In genomic region chr10:83865929-83866328, GRCm38 (mm10) we compare ENCODE assay signal across 12 mouse cellular contexts.
A peak's percentile ranks its signal among the peaks of the same experiment; 100 is the strongest.
DNase-seq lines count a peak whose midpoint lies in the region; ATAC-seq and TF ChIP-seq lines count a peak whose summit lies in the region.
"Had no signal": no experiment of that assay in that cellular context is flagged by ENCODE, and none has a peak within 500 bp of the region (broad histone marks: within the 10 kb centered on the region; RNA-seq: fewer than 3 reads in every experiment).

No protein-coding gene starts in this region.

- peak; percentile 84; the same call in 1 of the 2 replicates for TF ChIP-seq EP300 in heart, adult 2 months (IDR thresholded peaks at IDR 0.05; ENCODE audit: insufficient read depth, low read depth, low read length)

- no peaks in the 10 kb centered on the region for H3K27me3 ChIP-seq in kidney, adult 2 months (replicated peaks; ENCODE audit: control insufficient read depth, insufficient read depth, low read length)
- no peaks in the 10 kb centered on the region for H3K27me3 ChIP-seq in heart, adult 2 months (ENCODE audit: control insufficient read depth, insufficient read depth, low read length)
- H3K27me3 ChIP-seq in heart, embryonic 16.5 days (ENCODE audit: control insufficient read depth, insufficient read depth, low read length), result no peaks in the 10 kb centered on the region
- H3K27me3 ChIP-seq in intestine, embryonic 16.5 days (replicated peaks; ENCODE audit: control insufficient read depth, insufficient read depth, low read length), result no peaks in the 10 kb centered on the region
- H3K27me3 ChIP-seq: neural tube, embryonic 13.5 days had no signal

- H3K4me2 ChIP-seq in heart, embryonic 16.5 days (ENCODE audit: low read depth, low read length), result no peak overlapping the region
- H3K4me2 ChIP-seq in intestine, embryonic 16.5 days (ENCODE audit: low read depth, low read length), result no peak overlapping the region
- H3K4me2 ChIP-seq: neural tube, embryonic 13.5 days had no signal

- H3K4me3 ChIP-seq in kidney, adult 2 months (ENCODE audit: insufficient read depth, low read depth, low read length), result no peak overlapping the region
- H3K4me3 ChIP-seq in heart, adult 2 months, result no peak overlapping the region
- no peak overlapping the region for H3K4me3 ChIP-seq in heart, embryonic 16.5 days (ENCODE audit: low read length)
- H3K4me3 ChIP-seq in intestine, embryonic 16.5 days (ENCODE audit: low read length), result no peak overlapping the region
- H3K4me3 ChIP-seq: erythroblast, embryonic 14.5 days; neural tube, embryonic 13.5 days had no signal

- no peak for TF ChIP-seq POLR2A in kidney, adult 2 months (IDR thresholded peaks at IDR 0.05; ENCODE audit: low read depth, low read length)
- TF ChIP-seq POLR2A in heart, adult 2 months (IDR thresholded peaks at IDR 0.05; ENCODE audit: insufficient read depth, low read depth, low read length), result no peak

- intact Hi-C loops in heart, adult 2 months (cut with DNase I), result no loop called here

- peak; percentile 64 for DNase-seq in kidney, adult 2 months
- no peak for DNase-seq in kidney, postnatal 4 days
- DNase-seq in heart, adult 2 months, result peak in 1 of 2 experiments; percentile 63
- DNase-seq in lung, postnatal 10 days, result peak; percentile 51
- DNase-seq in natural killer cell, adult 2 months (ENCODE audit: low spot score in 2 of 2), result no peak
- DNase-seq: adrenal gland, adult 8-10 months; cerebellum, postnatal 25 days had no signal

- peaks cover 4% of the 10 kb centered on the region; the same call in 1 of the 2 replicates for H3K9me3 ChIP-seq in heart, embryonic 16.5 days (replicated peaks; ENCODE audit: control insufficient read depth, low read length)
- no peaks in the 10 kb centered on the region for H3K9me3 ChIP-seq in intestine, embryonic 16.5 days (ENCODE audit: control insufficient read depth, low read length)

- H3K36me3 ChIP-seq in kidney, adult 2 months (ENCODE audit: control insufficient read depth, insufficient read depth, low read length), result no peaks in the 10 kb centered on the region
- no peaks in the 10 kb centered on the region for H3K36me3 ChIP-seq in heart, adult 2 months (ENCODE audit: control insufficient read depth, insufficient read depth, low read length)
- H3K36me3 ChIP-seq in heart, embryonic 16.5 days (ENCODE audit: control insufficient read depth, insufficient read depth), result no peaks in the 10 kb centered on the region
- no peaks in the 10 kb centered on the region for H3K36me3 ChIP-seq in intestine, embryonic 16.5 days (ENCODE audit: control insufficient read depth, insufficient read depth, low read length)
- H3K36me3 ChIP-seq: neural tube, embryonic 13.5 days had no signal

- no peak overlapping the region for H3K27ac ChIP-seq in kidney, adult 2 months (ENCODE audit: insufficient read depth, low read depth, low read length)
- peak overlapping the region; percentile 36 for H3K27ac ChIP-seq in heart, adult 2 months
- H3K27ac ChIP-seq in heart, embryonic 16.5 days (ENCODE audit: low read length), result peak overlapping the region; percentile 50; the same call in 1 of the 2 replicates
- no peak overlapping the region for H3K27ac ChIP-seq in intestine, embryonic 16.5 days (ENCODE audit: low read length)
- H3K27ac ChIP-seq: neural tube, embryonic 13.5 days had no signal

- 65% methylated on average over 5 of the region's 5 CpGs for WGBS in kidney, adult 2 months
- 32% methylated on average over 5 of the region's 5 CpGs for WGBS in heart, adult 2 months
- 26% methylated on average over 5 of the region's 5 CpGs for WGBS in heart, embryonic 16.5 days
- WGBS in intestine, embryonic 16.5 days, result 62% methylated on average over 5 of the region's 5 CpGs

- H3K4me1 ChIP-seq in kidney, adult 2 months (ENCODE audit: control insufficient read depth, insufficient read depth, low read length), result no peaks in the 10 kb centered on the region; the same call in 1 of the 2 replicates
- H3K4me1 ChIP-seq in heart, adult 2 months (ENCODE audit: control insufficient read depth, insufficient read depth, low read length), result peaks cover 20% of the 10 kb centered on the region
- peaks cover 14% of the 10 kb centered on the region for H3K4me1 ChIP-seq in heart, embryonic 16.5 days (ENCODE audit: control insufficient read depth, insufficient read depth, low read length)
- H3K4me1 ChIP-seq in intestine, embryonic 16.5 days (ENCODE audit: control insufficient read depth, insufficient read depth, low read length), result no peaks in the 10 kb centered on the region

- no peak for TF ChIP-seq CTCF in kidney, adult 2 months (conservative IDR thresholded peaks at IDR 0.05; ENCODE audit: insufficient read depth, insufficient read length, low read depth, low read length)
- TF ChIP-seq CTCF in heart, adult 2 months (IDR thresholded peaks at IDR 0.05), result peak; percentile 48

- ATAC-seq in heart, embryonic 16.5 days (replicated peaks; ENCODE audit: extremely low read depth, insufficient read depth, low FRiP score), result peak; percentile 84
- ATAC-seq in intestine, embryonic 16.5 days, result no peak
- no peak for ATAC-seq in cerebellum, adult (ENCODE audit: insufficient number of reproducible peaks, low FRiP score, low TSS enrichment)

- H3K9ac ChIP-seq in heart, adult 2 months (ENCODE audit: low read depth, low read length), result no peak overlapping the region
- H3K9ac ChIP-seq in heart, embryonic 16.5 days (ENCODE audit: low read length), result no peak overlapping the region
- H3K9ac ChIP-seq in intestine, embryonic 16.5 days (ENCODE audit: low read depth, low read length), result no peak overlapping the region
- H3K9ac ChIP-seq: neural tube, embryonic 13.5 days had no signal

- H3K79me2 ChIP-seq in heart, adult 2 months (replicated peaks; ENCODE audit: control insufficient read depth, insufficient read depth, low read length), result no peaks in the 10 kb centered on the region

Comparison
In these comparisons a context has a peak if more than half of its experiments do, and no peak if none do; other contexts are left out.
1. DNase-seq: peak in kidney, adult 2 months (single experiment) and lung, postnatal 10 days (single experiment); none in kidney, postnatal 4 days (0 of 2) and natural killer cell, adult 2 months (0 of 2).
2. H3K27ac ChIP-seq: peak in heart, adult 2 months (single experiment) and heart, embryonic 16.5 days (single experiment); none in kidney, adult 2 months (single experiment) and intestine, embryonic 16.5 days (single experiment).